Mouse (Mus musculus) liver, embryonic 14.5 days (tissue): ENCODE results near the gene Gja4. TPM values are rescaled to one million over a fixed set of nuclear protein-coding genes. Genes with fewer than 3 reads are reported as not detected.

Experiments used
- ATAC-seq: fragments of 200-750 bp; cut with Nextera tagmentation; 2 replicates; pipeline ENCODE4 v1.8.0; 2017; ENCODE audit warnings: moderate number of reproducible peaks, mild to moderate bottlenecking, moderate library complexity; ENCODE audit not compliant: insufficient read depth
- DNase-seq, 3 experiments: peaks; one replicate each; pipeline ENCODE4 v3.0.0-alpha.2; 2012 to 2013; ENCODE audit warnings: low read depth in 3 of 3, low spot score in 3 of 3
- H3K27ac ChIP-seq: fragments of 300-500 bp; sonication (generic); 2 replicates; pipeline ENCODE4 v1.5.1; 2014; ENCODE audit warnings: moderate library complexity, mild to moderate bottlenecking, control low read depth, inconsistent platforms
- H3K27me3 ChIP-seq: fragments of 300-500 bp; sonication (generic); 2 replicates; pipeline ENCODE4 v1.6.1; 2014; ENCODE audit warnings: mild to moderate bottlenecking, low read length, moderate library complexity; ENCODE audit not compliant: control insufficient read depth, insufficient read depth
- H3K36me3 ChIP-seq: fragments of 300-500 bp; sonication (generic); replicated peaks from 2 replicates; pipeline ENCODE4 v1.6.1; 2014; ENCODE audit warnings: low read depth; ENCODE audit not compliant: control insufficient read depth, insufficient read depth
- H3K4me1 ChIP-seq, 2 experiments: fragments of 200-500 bp in 1 of 2; fragments of 300-500 bp in 1 of 2; sonication (generic) in 1 of 2; replicated peaks; 2 replicates each; pipeline ENCODE4 v1.6.1; 2012 to 2014; ENCODE audit warnings: antibody characterized with exemption in 1 of 2, inconsistent platforms in 1 of 2, low read length in 1 of 2; ENCODE audit not compliant: control insufficient read depth in 2 of 2, insufficient read depth in 2 of 2
- H3K4me2 ChIP-seq: fragments of 300-500 bp; sonication (generic); 2 replicates; pipeline ENCODE4 v1.6.1; 2014; ENCODE audit warnings: low read depth, mild to moderate bottlenecking, control low read depth, moderate library complexity
- H3K4me3 ChIP-seq, 2 experiments: fragments of 200-500 bp in 1 of 2; fragments of 300-500 bp in 1 of 2; sonication (generic) in 1 of 2; 2 replicates each; pipeline ENCODE4 v1.5.1; 2012 to 2014; ENCODE audit warnings: low read depth in 2 of 2, low read length in 2 of 2, mild to moderate bottlenecking in 2 of 2, control low read depth in 1 of 2, inconsistent platforms in 1 of 2, moderate library complexity in 1 of 2; ENCODE audit not compliant: insufficient read depth in 1 of 2
- H3K9ac ChIP-seq: fragments of 300-500 bp; sonication (generic); replicated peaks from 2 replicates; pipeline ENCODE4 v1.6.1; 2014; ENCODE audit warnings: mild to moderate bottlenecking, control low read depth, moderate library complexity
- H3K9me3 ChIP-seq: fragments of 300-500 bp; sonication (generic); 2 replicates; pipeline ENCODE4 v1.6.1; 2016; ENCODE audit warnings: low read length, mixed read lengths; ENCODE audit not compliant: control insufficient read depth
- CTCF ChIP-seq: IDR thresholded peaks from 2 replicates; pipeline ENCODE4 v1.5.1; 2016; ENCODE audit warnings: antibody characterized with exemption, low read depth, control low read depth
- EP300 ChIP-seq: IDR thresholded peaks from 2 replicates; pipeline ENCODE4 v1.6.1; 2016; ENCODE audit warnings: antibody characterized with exemption, low read depth
- WGBS: fragments of 180-500 bp; shearing (Covaris S2); extraction: QIAGEN DNeasy Blood & Tissue Kit; methylation state at CpG from one replicate; pipeline ENCODE4 v1.1.7; 2014; ENCODE audit not compliant: insufficient replicate concordance; 5-methylcytosine and 5-hydroxymethylcytosine counted together
- polyA plus RNA-seq, 2 experiments: library from polyadenylated mRNA; depleted of rRNA in 1 of 2; stranded (reverse) in 1 of 2; unstranded in 1 of 2; fragments of >200 nt; fragmentation: Nextera tagmentation in 1 of 2; extraction: Ambion mirVana in 1 of 2; gene quantifications; 2 replicates each; pipeline versions ENCODE4 v1.2.1 to v1.2.3; 2012 to 2014

Gja4 gene
- polyA plus RNA-seq, 2 experiments = 2.1 to 2.2 TPM

DNA sequence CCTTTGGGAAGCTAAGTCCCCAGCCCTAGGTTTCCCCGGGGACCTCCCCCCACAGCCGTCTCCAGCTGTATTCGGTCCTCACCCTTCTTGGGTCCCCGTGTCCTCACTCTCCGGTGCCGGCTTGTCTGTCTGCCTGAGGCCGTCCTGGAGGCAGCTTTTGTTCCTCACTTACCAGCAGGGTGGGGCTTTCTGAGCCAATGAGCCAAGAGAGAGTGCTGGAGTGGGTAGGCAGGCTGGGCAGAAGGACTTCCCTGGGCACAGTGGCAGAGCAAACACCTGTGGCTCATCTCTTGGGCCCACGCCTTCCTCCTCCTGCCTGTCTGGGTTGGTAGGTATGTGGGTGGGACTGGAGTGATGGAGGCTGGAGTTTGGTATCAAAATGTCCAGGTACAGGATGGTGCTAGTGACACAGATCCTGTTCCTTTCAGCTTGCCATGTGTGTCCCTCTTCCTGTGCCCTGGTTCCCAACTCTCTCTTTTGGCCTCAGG, 40.2 kb upstream of the Gja4 start, which contains the start of gene Gjb4:
Gene Gjb4 (minus strand): TSS at position 131 of the 488 bp plus-strand sequence.
- 62% methylated on average over 8 of the region's 8 CpGs for WGBS
- TF ChIP-seq CTCF (no peak), EP300 (no peak)
- no peak within 1 kb of the TSS for H3K27ac ChIP-seq
- H3K27me3 ChIP-seq = no peaks in the 10 kb centered on the region
- H3K4me1 ChIP-seq = no peaks in the 10 kb centered on the region
- no peak for DNase-seq
- no peak for ATAC-seq
- H3K4me2 ChIP-seq = no peak within 1 kb of the TSS
- no peaks in the 10 kb centered on the region for H3K36me3 ChIP-seq
- no peaks in the 10 kb centered on the region for H3K9me3 ChIP-seq
- no peak within 1 kb of the TSS for H3K4me3 ChIP-seq
- H3K9ac ChIP-seq = no peak within 1 kb of the TSS

DNA sequence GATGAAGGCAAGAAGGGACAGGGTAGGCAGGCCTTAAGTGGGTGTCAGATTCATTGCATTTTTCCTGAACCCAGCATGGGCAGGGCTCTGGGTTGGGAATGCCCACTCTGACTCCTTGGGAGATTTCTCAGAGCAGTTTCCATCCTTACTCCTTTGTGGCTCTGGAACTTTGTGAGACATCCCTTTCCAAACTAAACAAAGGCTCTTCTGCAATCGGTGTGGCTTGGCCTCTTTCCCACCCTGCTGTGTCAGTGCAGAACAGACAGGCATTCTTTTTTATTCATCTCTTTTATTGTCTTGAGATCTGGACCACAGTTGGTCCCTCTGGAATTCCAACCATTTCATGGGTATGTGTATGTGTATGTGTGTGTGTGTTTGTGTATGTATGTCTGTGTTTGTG, 38.8 kb upstream of the Gja4 start:
- ATAC-seq = no peak
- H3K9me3 ChIP-seq = no peaks in the 10 kb centered on the region
- no peak for DNase-seq
- no peak overlapping the region for H3K4me3 ChIP-seq
- TF ChIP-seq CTCF (no peak), EP300 (no peak)
- H3K27me3 ChIP-seq = no peaks in the 10 kb centered on the region
- H3K4me2 ChIP-seq = no peak overlapping the region
- no peaks in the 10 kb centered on the region for H3K4me1 ChIP-seq
- whole genome bisulfite sequencing = 55% methylated on average over 1 of the region's 1 CpGs
- H3K27ac ChIP-seq = no peak overlapping the region
- H3K36me3 ChIP-seq = no peaks in the 10 kb centered on the region
- no peak overlapping the region for H3K9ac ChIP-seq

DNA sequence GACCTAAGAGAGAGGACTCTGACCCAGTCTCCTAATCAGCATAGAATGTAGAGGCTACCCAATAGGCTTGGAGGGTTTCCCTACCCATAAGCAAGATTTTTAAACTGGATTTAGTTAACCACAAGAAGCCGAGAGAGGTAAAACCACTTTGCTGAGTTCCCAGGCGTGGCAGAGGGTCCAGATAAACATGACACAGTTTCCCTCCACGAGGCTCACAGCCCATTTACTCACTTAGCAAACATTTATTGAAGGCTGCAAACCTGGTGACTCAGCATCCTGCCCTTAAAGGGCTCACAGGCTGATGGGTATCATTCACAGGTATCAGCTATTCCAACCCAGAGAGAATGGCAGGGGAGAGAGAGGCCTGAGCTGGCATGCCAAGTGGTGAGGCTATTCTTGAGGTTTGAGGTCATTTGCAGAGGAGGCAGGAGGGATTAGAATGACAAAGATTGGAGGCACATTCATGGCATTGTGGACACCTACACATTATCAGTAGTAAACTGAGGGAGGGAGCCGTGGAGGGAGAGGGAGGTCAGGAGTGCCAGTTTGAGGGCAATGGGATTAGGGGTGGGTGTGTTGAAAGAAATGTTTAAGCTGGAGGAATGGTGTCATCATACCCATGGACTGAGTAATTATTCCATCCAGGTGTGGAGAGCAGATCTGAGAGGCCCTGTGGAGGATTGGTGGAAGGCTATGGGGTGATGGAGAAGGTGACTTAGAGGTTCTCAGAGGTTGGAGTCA, 35.9 kb upstream of the Gja4 start:
- H3K27ac ChIP-seq = no peak overlapping the region
- no peak overlapping the region for H3K9ac ChIP-seq
- H3K4me1 ChIP-seq = no peaks in the 10 kb centered on the region
- no peak for DNase-seq
- H3K4me3 ChIP-seq = no peak overlapping the region
- TF ChIP-seq EP300 = no peak
- no peak for TF ChIP-seq CTCF
- no peak overlapping the region for H3K4me2 ChIP-seq
- no peak for ATAC-seq
- H3K27me3 ChIP-seq = no peaks in the 10 kb centered on the region
- no peaks in the 10 kb centered on the region for H3K9me3 ChIP-seq
- H3K36me3 ChIP-seq = no peaks in the 10 kb centered on the region
- 25% methylated on average over 4 of the region's 4 CpGs for WGBS

DNA sequence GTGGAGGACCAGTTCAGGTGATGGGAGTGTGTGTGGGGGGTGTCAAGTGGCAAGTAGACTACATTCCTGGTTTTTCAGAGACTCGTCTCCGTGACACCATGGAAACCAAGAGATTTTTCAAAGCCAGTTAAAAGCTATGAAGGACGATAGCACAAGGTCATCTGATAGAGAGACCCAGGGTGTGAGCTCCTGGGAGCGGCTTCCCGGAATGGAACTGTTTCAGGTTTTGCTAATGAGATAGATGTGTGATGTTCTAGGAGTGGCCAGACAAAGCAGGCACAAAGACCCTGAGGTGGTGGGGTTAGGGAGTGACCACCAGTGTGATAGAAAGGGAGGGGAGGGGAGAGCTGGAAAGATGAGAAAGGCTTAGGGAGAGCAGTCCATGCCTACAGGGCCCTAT, 31.2 kb upstream of the Gja4 start:
- TF ChIP-seq CTCF (no peak), EP300 (no peak)
- Histone ChIP-seq H3K9me3 (no peaks in the 10 kb centered on the region), H3K4me3 (no peak overlapping the region), H3K36me3 (no peaks in the 10 kb centered on the region), H3K4me1 (no peaks in the 10 kb centered on the region), H3K27ac (no peak overlapping the region), H3K27me3 (no peaks in the 10 kb centered on the region), H3K9ac (no peak overlapping the region), H3K4me2 (no peak overlapping the region)
- WGBS = 67% methylated on average over 5 of the region's 5 CpGs
- ATAC-seq = no peak
- DNase-seq = no peak

DNA sequence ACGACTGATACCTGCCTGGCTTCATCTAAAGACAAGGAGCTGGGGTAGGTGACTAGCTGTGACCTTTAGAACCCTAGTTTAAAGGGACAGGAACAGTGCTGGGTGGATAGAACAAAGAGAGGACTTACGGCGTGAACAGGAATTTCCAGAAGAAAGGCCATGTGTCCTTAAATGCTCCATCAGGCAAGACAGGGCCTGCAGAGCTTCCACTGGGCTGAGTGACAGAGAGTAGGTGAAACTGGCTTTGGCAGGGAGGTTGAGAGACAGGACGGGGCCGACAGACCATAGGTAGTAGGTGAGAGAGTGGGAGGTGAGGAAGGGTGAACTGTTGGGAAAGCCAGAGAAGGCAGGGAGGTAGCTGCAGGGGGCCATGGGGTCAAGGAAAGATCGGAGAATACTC, 27.5 kb upstream of the Gja4 start:
- H3K4me1 ChIP-seq = no peaks in the 10 kb centered on the region
- H3K9ac ChIP-seq = no peak overlapping the region
- no peaks in the 10 kb centered on the region for H3K27me3 ChIP-seq
- no peaks in the 10 kb centered on the region for H3K36me3 ChIP-seq
- H3K4me2 ChIP-seq = no peak overlapping the region
- ATAC-seq = no peak
- WGBS = 42% methylated on average over 6 of the region's 6 CpGs
- H3K4me3 ChIP-seq = no peak overlapping the region
- TF ChIP-seq CTCF = no peak
- no peak for TF ChIP-seq EP300
- no peak for DNase-seq
- H3K27ac ChIP-seq = no peak overlapping the region
- H3K9me3 ChIP-seq = no peaks in the 10 kb centered on the region
